Mouse (Mus musculus) erythroblast, embryonic 14.5 days (primary cell): ENCODE results near the gene Acaa1a.

Experiments
- GATA1 ChIP-seq: IDR thresholded peaks from 2 replicates; pipeline ENCODE4 v1.6.1; 2012; ENCODE audit warnings: low read length, inconsistent platforms, mixed read lengths
- TAL1 ChIP-seq: IDR thresholded peaks from 3 replicates; pipeline ENCODE4 v1.6.1; 2012; ENCODE audit warnings: low read length, inconsistent platforms, mixed read lengths

GRCm38 (mm10) chr9:119340909-119341816 lies 1.7 kb downstream of the Acaa1a start, which contains the start of gene Myd88:
- no peak for TF ChIP-seq GATA1
- no peak for TF ChIP-seq TAL1
